8 mouse cellular contexts compared by ENCODE assay signal in genomic region chr17:56611861-56612564, GRCm38 (mm10). TPM values are rescaled to one million over a fixed set of nuclear protein-coding genes. Genes with fewer than 3 reads are reported as not detected.
DNase-seq lines count a peak whose midpoint lies in the region; ATAC-seq and TF ChIP-seq lines count a peak whose summit lies in the region.

No protein-coding gene starts in this region.

- H3K36me3 ChIP-seq in hindbrain, embryonic 12.5 days: peaks cover 33% of the 10 kb centered on the region

- peak; percentile 22; the same call in 1 of the 2 replicates for ATAC-seq in megakaryocyte-erythroid progenitor cell, adult 5-6 weeks (replicated peaks; ENCODE audit: low FRiP score, low TSS enrichment, poor library complexity, severe bottlenecking)
- ATAC-seq in hindbrain, embryonic 12.5 days (ENCODE audit: low FRiP score): no peak

- no peak overlapping the region for H3K9ac ChIP-seq in hindbrain, embryonic 12.5 days

- no peaks in the 10 kb centered on the region for H3K27me3 ChIP-seq in hindbrain, embryonic 12.5 days

- no peaks in the 10 kb centered on the region for H3K9me3 ChIP-seq in hindbrain, embryonic 12.5 days (replicated peaks)

- H3K4me1 ChIP-seq in hindbrain, embryonic 12.5 days: peaks cover 47% of the 10 kb centered on the region

- H3K27ac ChIP-seq in gastrocnemius, adult 2 months: peak overlapping the region; percentile 31; the same call in 1 of the 2 replicates
- H3K27ac ChIP-seq in hindbrain, embryonic 12.5 days: no peak overlapping the region

- no peak overlapping the region for H3K4me2 ChIP-seq in hindbrain, embryonic 12.5 days (replicated peaks)

- intact Hi-C loops in gastrocnemius, adult 2 months (cut with DNase I): loop anchor here (5.0 kb wide), 1 partner anchor 150 kb away; the partner anchor contains the start of gene Dus3l

- no peak overlapping the region for H3K4me3 ChIP-seq in gastrocnemius, adult 2 months
- no peak overlapping the region for H3K4me3 ChIP-seq in hindbrain, embryonic 12.5 days

- DNase-seq in gastrocnemius, adult 2 months: peak; percentile 52
- DNase-seq in gastrocnemius, postnatal 25 days: no peak
- DNase-seq in A20 (ENCODE audit: low read depth, low spot score) (peak; percentile 90), MN1 (ENCODE audit: low spot score) (no peak)
- DNase-seq in c-Kit-negative CD71-positive TER-119-positive erythroid progenitor cells, embryonic 14.5 days (ENCODE audit: low read depth, low spot score): peak; percentile 66
- DNase-seq in kidney, postnatal 25 days: peak; percentile 56 to 71

- TF ChIP-seq CTCF in gastrocnemius, adult 2 months (IDR thresholded peaks at IDR 0.05): no peak

- 14% methylated on average over 14 of the region's 14 CpGs for WGBS in hindbrain, embryonic 12.5 days

RNA-seq across cellular contexts. Expression of gene Rpl36, which starts 1.2 kb away (rescaled TPM):
- total RNA-seq in gastrocnemius, adult 2 months (2021): 100 to 1,000 TPM; 589 to 687 TPM
- 100 to 1,000 TPM; 502 to 523 TPM for total RNA-seq in gastrocnemius, postnatal 25 days (2021)
- total RNA-seq in megakaryocyte-erythroid progenitor cell, adult 5-6 weeks (2014; fragmentation: Nextera tagmentation): 2,912 and 4,512 TPM in 2 replicates
- 2,001 and 2,083 TPM in 2 replicates for total RNA-seq in megakaryocyte-erythroid progenitor cell, adult 5-6 weeks (2017)
- polyA plus RNA-seq in hindbrain, embryonic 12.5 days (2016; fragmentation: Nextera tagmentation; extraction: Ambion mirVana): 1,045 and 1,230 TPM in 2 replicates

RNA-seq across cellular contexts. Expression of gene 2410015M20Rik, which starts 2.4 kb away (rescaled TPM):
- 100 to 1,000 TPM; 107 to 167 TPM for total RNA-seq in gastrocnemius, adult 2 months (2021)
- total RNA-seq in gastrocnemius, postnatal 25 days (2021): 100 to 1,000 TPM; 147 to 152 TPM
- 126 and 171 TPM in 2 replicates for total RNA-seq in megakaryocyte-erythroid progenitor cell, adult 5-6 weeks (2014; fragmentation: Nextera tagmentation)
- total RNA-seq in megakaryocyte-erythroid progenitor cell, adult 5-6 weeks (2017): 82.9 and 126 TPM in 2 replicates
- polyA plus RNA-seq in hindbrain, embryonic 12.5 days (2016; fragmentation: Nextera tagmentation; extraction: Ambion mirVana): 184 and 193 TPM in 2 replicates

RNA-seq across cellular contexts. Expression of gene Lonp1, which starts 14.7 kb away (rescaled TPM):
- total RNA-seq in gastrocnemius, adult 2 months (2021): 10 to 100 TPM; 60.4 to 71.8 TPM
- 10 to 100 TPM; 53.4 to 64.4 TPM for total RNA-seq in gastrocnemius, postnatal 25 days (2021)
- 59.8 and 63.2 TPM in 2 replicates for total RNA-seq in megakaryocyte-erythroid progenitor cell, adult 5-6 weeks (2014; fragmentation: Nextera tagmentation)
- 76.5 and 108 TPM in 2 replicates for total RNA-seq in megakaryocyte-erythroid progenitor cell, adult 5-6 weeks (2017)
- polyA plus RNA-seq in hindbrain, embryonic 12.5 days (2016; fragmentation: Nextera tagmentation; extraction: Ambion mirVana): 50.6 and 55.5 TPM in 2 replicates

RNA-seq across cellular contexts. Expression of gene Catsperd, which starts 15.9 kb away (rescaled TPM):
- under 1 TPM in 1 of 2 experiments, not detected in 1; 0.11 TPM for total RNA-seq in gastrocnemius, adult 2 months (2021)
- not detected for total RNA-seq in gastrocnemius, postnatal 25 days (2021)
- not detected in 2 replicates for total RNA-seq in megakaryocyte-erythroid progenitor cell, adult 5-6 weeks (2014; fragmentation: Nextera tagmentation)
- 0.38 TPM in 1 of 2 replicates, not detected in the other for total RNA-seq in megakaryocyte-erythroid progenitor cell, adult 5-6 weeks (2017)
- 0.74 and 0.98 TPM in 2 replicates for polyA plus RNA-seq in hindbrain, embryonic 12.5 days (2016; fragmentation: Nextera tagmentation; extraction: Ambion mirVana)

RNA-seq across cellular contexts. Expression of gene Safb, which starts 27.4 kb away (rescaled TPM):
- 10 to 100 TPM; 43.0 to 46.7 TPM for total RNA-seq in gastrocnemius, adult 2 months (2021)
- 10 to 100 TPM; 36.8 to 43.8 TPM for total RNA-seq in gastrocnemius, postnatal 25 days (2021)
- 122 and 171 TPM in 2 replicates for total RNA-seq in megakaryocyte-erythroid progenitor cell, adult 5-6 weeks (2014; fragmentation: Nextera tagmentation)
- total RNA-seq in megakaryocyte-erythroid progenitor cell, adult 5-6 weeks (2017): 92.4 and 103 TPM in 2 replicates
- 161 and 162 TPM in 2 replicates for polyA plus RNA-seq in hindbrain, embryonic 12.5 days (2016; fragmentation: Nextera tagmentation; extraction: Ambion mirVana)

Comparison
In these comparisons a context has a peak if more than half of its experiments do, and no peak if none do; other contexts are left out.
1. DNase-seq: peak in gastrocnemius, adult 2 months (single experiment), A20 (single experiment), c-Kit-negative CD71-positive TER-119-positive erythroid progenitor cells, embryonic 14.5 days (single experiment) and kidney, postnatal 25 days (2 of 2); none in gastrocnemius, postnatal 25 days (single experiment) and MN1 (single experiment).